Mouse (Mus musculus) ES-Bruce4 (cell line): ENCODE data around the gene Tstd1.

Experiments used
- CTCF ChIP-seq: IDR thresholded peaks from one replicate; pipeline ENCODE4 v1.8.1; 2011; ENCODE audit warnings: low read depth, low read length
- EP300 ChIP-seq: IDR thresholded peaks from 2 replicates; pipeline ENCODE4 v1.6.1; 2011; ENCODE audit warnings: low read depth, low read length; ENCODE audit not compliant: insufficient read depth
- POLR2A ChIP-seq: IDR thresholded peaks from one replicate; pipeline ENCODE4 v1.8.1; 2011; ENCODE audit warnings: low read length; ENCODE audit not compliant: insufficient read depth

DNA sequence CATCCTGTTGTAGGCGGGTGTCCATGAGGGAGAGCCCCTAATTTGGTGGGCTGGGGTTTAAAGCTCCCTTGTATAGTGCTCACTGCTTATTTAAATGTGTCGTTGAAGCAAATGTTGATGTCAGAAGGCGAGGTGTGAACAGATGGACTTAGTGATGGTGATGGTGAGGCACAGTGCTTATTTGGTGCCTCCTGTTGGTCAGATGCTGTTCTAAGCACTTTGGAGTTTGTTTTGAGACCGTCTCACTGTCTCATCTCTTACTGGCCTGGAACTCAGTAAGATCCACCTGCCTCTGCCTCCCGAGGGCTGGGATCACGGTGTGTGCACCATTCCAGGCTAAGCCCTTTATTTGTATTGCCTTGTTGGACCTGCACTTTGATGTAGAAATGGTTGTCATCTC, 36.3 kb downstream of the Tstd1 start:
- TF ChIP-seq POLR2A = no peak
- TF ChIP-seq EP300 = no peak
- no peak for TF ChIP-seq CTCF
